Mouse (Mus musculus) layer of hippocampus, postnatal 25 days (tissue): Measurements from ENCODE around the gene Tsr2. TPM values are rescaled to one million over a fixed set of nuclear protein-coding genes. Genes with fewer than 3 reads are reported as not detected.

Source experiments
- DNase-seq, 2 experiments: peaks; one replicate each; pipeline ENCODE4 v3.0.0; 2022; ENCODE audit warnings: mixed read lengths in 2 of 2, low spot score in 1 of 2; ENCODE audit errors: extremely low spot score in 1 of 2
- total RNA-seq, 2 experiments: library from RNA; stranded (reverse); gene quantifications; 2 replicates each; pipeline ENCODE4 v1.2.3; 2021

The Tsr2 gene
- total RNA-seq, 2 experiments from 2014 or later: 70.3 to 72.0 TPM

GRCm38 (mm10) chrX:151046777-151047430, 49.4 kb downstream of the Tsr2 start:
- DNase-seq: peak; percentile 62 to 70

- no peak for DNase-seq
Measured at GRCm38 (mm10) chrX:151046321-151046720, 50.0 kb downstream of the Tsr2 start.

GRCm38 (mm10) chrX:151045850-151046249, 50.5 kb downstream of the Tsr2 start, which contains the start of gene Fgd1:
Gene Fgd1 (plus strand): TSS chrX:151046150.
- DNase-seq: no peak

DNA sequence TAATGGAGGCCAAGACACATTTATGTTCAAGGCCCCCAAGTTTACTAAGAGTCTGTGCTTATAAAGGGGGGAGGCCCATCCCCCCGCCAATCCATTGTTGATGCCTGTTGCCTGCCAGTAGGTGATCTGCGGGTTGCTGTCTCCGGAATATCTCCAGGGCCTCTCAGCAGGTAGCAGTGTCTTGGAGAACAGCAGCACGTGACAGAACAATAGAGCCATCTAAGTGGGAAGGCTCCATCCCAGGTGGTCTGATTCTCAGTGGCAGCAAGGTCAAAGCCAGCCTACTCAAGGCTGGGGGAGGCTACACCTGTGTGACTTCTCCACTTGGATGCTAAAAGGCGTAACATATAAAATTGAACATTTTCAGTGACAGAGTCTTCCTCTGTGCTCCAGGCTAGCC, 55.1 kb downstream of the Tsr2 start:
- DNase-seq: no peak

Other genes with a start within 250 kb of the Tsr2 start
- gene Gnl3l, start 79.2 kb downstream of the Tsr2 start, total RNA-seq: 100 to 1,000 TPM; 172 to 200 TPM
- gene Fgd1, start 50.4 kb downstream of the Tsr2 start, total RNA-seq: 10 to 100 TPM; 18.6 to 23.5 TPM
- gene Wnk3, start 101.5 kb upstream of the Tsr2 start, total RNA-seq: 10 to 100 TPM; 37.5 to 38.9 TPM
- gene Fam120c, start 247.6 kb upstream of the Tsr2 start, total RNA-seq: 10 to 100 TPM; 45.9 to 46.2 TPM